Mouse (Mus musculus) spleen, adult 18-20 months (tissue): Measurements from ENCODE around the gene Wdr24.

Source experiments
- DNase-seq, 2 experiments: peaks; one replicate each; pipeline ENCODE4 v3.0.0; 2022; ENCODE audit warnings: mixed read lengths in 2 of 2

The Wdr24 gene

DNA sequence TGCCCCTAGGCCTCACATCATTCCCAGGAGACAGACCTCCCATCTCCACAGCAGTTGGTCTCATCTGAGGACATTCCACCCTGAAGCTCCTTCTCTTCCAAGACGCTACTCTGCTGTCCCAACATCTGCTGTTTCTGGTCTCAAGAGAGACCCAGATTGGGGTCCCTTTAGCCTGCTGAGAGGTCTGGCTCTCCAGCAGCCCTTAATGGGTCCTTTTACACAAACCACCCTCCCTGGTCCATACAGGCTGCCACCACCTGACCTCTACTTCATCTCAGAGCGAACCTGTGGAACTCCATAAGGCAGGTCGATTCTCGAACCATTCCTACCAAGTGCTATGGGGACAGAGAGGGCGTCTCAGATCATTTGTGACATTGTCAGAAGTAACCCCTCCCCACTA is 15.4 kb upstream of the Wdr24 start:
- no peak for DNase-seq

DNA sequence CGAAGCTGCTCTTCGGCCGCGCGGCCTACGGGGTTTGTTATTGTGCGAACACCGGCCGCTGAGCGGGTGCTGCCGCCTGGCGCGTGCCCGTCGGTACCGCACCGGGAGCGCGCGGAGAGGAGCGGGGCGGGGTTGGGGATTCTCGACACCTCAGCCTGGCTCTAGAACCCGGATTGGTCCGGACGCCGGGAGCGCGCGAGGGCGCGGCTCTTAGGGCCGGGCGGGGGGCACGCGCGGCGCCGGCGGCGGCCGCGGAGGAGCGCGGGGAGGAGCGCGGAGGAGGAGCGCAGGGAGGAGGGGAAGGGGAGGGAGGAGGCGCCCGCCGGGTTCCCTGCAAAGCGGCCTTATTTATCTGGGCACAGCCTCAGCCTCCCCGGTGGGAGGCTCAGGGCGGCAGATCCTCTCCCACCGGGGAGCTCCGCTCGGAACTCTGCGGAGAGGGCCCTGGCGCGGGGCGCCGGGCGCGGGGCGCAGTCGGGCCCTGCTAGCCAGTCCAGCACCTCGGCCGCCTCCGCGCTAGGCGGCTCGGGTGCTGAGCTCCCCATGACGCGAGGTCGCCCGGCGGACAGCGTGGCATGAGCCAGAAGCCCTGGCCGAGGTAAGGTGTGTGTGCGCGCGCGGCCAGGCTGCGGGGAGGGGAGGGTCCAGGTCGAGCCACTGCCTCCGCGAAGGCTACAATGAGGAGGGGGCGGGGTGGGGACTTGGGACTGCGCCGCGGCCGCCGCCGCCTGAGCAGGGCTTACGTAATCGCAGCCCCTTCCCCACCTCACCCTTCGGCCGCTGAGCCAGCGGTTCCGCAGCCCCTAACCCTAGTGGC is 14.4 kb upstream of the Wdr24 start, which contains the start of gene Fbxl16:
Fbxl16 (plus strand) TSS at position 297 of the 817 bp plus-strand sequence.
- DNase-seq, result no peak

DNA sequence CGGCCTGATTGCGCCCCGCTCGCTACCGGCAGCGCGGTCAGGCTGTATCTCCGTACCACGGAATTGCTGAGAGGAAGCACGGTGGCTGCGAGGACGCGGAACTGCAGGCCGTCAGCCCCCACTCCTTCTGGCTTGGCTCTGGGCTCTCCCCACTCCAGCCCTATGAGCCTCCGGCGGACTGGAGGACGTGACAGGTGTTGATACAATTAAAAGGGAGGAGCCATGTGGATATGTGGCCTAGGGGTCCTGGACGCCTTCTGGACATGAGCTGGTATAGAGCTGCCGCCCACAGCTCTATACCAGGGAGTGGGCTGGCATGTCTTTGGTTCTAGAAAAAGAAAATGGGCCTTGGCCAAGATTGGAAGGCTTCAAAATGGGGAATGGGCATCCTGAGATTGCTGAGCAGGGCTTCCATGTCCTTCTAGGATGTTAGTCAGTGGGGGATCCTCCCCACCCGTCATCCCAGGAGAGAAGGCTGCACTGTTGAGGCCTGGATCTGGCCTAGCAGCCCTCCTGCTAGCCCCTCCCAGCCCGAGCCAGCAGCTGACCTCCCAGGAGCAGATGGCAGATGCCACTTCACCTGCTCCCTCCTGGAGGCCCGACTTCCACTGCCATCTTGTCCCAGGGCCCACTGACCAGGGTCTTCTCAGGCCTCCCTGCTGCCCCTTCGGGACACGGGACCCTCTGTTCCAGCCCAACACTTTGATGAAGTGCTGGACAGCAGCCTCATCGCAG is 13.7 kb upstream of the Wdr24 start:
- no peak for DNase-seq

DNA sequence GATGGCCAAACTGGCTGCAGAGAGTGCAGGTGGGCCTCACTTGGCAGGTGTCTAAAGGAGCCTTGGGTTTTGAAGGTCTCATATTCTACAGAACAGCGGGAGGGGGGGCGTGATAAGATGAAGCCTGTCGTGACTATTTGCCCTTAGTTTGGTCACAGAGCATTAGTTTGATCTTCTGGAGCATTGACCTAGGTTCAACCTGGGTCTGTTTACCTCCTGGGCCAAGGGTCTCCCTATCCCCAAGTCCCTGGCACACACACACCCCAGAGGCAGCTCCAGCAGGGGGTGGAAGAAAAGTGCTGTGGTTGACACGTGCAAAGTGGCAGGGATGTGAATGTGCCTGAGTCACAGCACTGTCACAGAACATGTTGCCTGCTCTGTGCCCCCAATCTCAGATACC is 12.5 kb upstream of the Wdr24 start:
- DNase-seq, result no peak

DNA sequence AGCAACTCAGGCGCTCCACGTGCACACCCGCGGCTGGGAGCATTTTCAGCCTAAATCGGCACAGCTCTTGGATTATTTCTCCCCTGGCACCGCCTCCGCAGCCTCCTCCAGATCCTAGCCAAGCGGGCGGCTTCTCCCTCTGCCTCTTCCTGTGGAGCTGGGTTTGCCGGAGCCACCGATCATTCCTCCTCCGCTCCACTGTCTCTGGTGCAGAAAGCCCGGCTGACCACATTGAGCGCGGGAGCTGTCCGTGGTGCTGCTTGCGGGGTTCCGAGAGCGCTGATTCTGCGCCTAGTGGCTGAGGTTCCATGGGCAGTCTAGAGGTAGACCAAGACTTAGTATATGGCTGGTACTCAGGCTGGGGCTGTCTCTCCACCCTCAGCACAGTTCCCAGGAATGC is 10.0 kb upstream of the Wdr24 start:
- peak in 1 of 2 experiments; percentile 75 for DNase-seq

DNA sequence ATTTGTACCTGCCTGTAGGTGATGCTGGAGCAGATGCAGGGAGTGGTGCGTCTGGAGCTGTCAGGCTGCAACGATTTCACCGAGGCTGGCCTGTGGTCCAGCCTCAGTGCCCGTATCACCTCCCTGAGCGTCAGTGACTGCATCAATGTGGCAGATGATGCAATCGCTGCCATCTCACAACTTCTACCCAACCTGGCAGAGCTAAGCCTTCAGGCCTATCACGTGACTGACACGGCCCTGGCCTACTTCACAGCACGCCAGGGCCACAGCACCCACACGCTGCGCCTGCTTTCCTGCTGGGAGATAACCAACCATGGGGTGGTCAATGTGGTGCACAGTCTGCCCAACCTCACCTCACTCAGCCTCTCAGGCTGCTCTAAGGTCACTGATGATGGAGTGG is 5.8 kb upstream of the Wdr24 start:
- DNase-seq, result no peak

DNA sequence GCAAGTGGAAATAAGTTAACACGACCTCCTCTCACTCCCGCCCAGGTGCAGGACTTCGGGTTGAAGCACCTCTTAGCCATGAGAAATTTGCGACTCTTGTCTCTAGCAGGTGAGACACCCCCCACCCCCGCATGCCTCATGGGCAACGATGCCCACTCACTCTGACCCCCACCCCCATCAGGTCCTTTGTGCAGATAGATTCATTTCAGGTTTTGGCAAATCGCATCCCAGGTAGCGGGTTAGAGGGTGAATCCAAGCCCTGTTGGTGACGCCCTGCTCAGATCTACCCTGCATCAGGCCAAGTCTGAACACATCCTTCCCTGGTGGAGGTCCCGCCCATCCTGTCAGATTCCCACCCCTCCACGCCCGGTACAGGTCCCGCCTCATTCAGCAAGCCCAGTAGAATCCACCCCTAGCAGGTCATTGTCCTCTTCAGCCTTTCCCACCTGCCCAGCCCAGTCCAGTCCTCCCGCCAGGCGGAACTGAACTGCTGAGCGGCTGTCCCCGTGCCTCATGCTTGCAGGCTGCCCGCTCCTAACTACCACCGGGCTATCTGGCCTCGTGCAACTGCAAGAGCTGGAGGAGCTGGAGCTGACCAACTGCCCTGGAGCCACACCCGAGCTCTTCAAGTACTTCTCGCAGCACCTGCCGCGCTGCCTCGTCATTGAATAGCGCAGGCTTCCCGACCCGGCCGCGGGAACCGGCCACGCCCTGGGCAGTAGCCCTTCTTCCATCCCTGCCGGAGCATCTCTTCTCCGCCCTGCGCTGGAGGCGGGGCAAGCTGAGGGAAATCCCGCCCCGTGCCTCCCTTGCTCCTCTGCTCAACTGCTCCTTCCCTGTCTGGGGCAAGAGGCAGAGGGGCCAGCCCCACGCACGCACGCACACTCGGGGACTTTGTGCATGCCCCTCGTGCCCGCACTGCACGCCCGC is 4.3 kb upstream of the Wdr24 start:
- no peak for DNase-seq

DNA sequence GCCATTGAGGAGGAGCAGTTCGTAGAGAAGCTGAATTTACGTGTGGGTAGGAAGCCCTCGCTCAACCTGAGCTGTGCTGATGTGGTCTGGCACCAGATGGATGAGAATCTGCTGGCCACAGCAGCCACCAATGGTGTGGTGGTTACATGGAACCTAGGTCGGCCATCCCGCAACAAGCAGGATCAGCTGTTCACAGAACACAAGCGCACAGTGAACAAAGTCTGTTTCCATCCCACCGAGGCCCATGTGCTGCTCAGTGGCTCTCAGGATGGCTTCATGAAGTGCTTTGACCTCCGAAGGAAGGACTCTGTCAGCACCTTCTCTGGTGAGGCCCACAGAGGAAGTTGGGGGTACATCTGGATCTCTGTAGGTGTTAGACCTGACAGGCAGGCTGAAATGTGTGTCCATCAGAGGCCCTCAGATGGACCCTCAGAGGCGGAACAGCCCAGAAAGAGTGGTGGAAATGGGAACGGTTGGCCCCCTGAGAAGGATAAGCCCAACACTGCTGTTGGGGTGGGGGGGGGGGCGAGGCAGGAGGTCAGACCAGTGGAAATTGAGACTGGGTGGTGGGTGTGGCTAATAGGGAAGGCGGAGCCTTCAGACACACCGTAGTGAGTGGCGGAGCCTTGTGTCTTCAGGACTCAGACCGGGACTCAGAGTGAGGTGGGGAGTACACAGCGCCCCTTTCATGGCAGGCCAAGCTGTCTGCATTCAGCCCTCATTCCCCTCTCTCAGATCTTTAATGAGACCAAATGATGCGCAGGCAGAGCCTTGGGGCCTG is 1.1 kb downstream of the Wdr24 start:
- DNase-seq, result no peak

DNA sequence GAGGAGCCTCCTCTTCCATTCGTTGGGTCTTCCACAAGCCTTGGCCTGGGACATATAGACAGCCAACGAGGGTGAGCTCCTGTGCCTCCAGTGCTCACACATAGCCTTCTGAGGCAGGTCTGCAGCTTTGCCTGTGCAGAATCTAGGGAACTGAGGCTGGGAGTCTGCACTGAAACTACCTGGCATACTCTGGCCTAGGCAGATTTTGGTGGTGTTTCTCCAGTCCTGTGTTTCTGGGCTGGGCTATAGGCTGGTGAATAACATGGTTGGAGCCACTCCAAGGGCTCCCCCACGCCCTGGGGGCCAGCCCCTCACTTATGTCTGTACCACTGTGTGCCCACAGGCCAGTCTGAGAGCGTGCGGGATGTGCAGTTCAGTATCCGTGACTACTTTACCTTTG is 1.9 kb downstream of the Wdr24 start:
- no peak for DNase-seq

DNA sequence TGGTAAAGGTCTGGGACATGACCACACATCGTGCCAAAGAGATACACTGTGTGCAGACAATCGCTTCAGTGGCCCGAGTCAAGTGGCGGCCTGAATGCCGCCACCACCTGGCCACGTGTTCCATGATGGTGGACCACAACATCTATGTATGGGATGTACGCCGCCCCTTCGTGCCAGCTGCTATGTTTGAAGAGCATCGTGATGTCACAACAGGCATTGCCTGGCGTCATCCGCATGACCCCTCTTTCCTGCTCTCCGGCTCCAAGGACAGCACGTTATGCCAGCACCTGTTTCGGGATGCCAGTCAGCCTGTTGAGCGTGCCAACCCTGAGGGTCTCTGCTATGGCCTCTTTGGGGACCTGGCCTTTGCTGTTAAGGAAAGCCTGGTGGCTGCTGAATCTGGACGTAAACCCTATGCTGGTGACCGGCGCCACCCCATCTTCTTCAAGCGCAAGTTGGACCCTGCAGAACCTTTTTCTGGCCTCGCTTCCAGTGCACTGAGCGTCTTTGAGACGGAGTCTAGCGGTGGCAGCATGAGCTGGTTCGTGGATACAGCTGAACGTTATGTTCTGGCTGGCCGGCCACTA is 2.6 kb downstream of the Wdr24 start:
- no peak for DNase-seq

DNA sequence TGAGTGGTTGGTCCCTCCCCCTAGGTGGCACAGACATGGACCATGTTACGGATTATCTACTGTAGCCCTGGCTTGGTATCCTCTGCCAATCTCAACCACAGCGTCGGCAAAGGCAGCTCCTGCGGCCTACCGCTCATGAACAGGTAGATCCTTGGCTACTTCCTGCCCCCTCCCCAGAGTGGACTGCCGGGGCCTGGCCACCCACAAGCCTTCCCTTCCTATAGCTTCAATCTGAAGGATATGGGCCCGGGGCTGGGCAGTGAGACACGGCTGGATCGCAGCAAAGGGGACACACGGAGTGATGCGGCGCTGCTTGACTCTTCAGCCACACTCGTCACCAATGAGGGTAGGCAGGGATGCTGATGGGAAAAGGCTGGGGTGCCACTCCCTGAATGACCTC is 3.6 kb downstream of the Wdr24 start:
- DNase-seq, result no peak

DNA sequence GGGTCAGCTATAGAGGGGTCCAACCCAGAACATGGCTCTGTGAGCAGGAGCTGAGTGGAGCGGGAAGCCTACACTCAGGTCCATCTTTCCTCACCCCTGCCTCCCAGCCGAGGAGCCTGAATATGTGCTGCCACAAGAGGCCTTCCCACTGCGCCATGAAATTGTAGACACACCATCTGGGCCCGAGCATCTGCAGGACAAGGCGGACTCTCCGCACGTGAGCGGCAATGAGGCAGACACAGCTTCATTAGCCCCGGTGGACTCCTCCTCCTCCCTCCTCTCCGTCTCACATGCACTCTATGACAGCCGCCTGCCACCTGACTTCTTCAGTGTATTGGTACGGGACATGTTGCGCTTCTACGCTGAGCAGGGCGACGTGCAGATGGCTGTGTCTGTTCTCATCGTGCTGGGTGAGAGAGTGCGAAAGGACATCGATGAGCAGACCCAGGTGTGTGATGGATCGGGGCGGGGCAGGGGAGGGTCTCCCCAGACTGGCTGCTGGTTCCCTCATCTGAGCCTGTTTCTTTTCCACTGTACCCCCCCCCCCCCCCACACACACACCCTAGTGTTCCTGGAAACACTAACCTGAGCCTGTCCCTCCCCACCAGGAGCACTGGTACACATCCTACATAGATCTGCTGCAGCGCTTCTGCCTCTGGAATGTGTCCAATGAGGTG is 4.3 kb downstream of the Wdr24 start:
- no peak for DNase-seq

DNA sequence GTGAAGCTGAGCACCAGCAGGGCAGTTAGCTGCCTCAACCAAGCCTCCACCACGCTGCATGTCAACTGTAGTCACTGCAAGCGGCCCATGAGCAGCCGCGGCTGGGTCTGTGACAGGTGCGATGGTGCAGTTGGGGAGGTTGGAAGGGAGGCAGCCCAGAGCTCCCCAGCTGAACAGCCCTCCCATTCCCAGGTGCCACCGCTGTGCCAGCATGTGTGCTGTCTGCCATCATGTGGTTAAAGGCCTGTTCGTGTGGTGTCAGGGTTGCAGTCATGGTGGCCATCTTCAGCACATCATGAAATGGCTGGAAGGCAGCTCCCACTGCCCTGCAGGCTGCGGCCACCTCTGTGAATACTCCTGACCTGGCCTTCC is 4.8 kb downstream of the Wdr24 start:
- DNase-seq, result no peak

DNA sequence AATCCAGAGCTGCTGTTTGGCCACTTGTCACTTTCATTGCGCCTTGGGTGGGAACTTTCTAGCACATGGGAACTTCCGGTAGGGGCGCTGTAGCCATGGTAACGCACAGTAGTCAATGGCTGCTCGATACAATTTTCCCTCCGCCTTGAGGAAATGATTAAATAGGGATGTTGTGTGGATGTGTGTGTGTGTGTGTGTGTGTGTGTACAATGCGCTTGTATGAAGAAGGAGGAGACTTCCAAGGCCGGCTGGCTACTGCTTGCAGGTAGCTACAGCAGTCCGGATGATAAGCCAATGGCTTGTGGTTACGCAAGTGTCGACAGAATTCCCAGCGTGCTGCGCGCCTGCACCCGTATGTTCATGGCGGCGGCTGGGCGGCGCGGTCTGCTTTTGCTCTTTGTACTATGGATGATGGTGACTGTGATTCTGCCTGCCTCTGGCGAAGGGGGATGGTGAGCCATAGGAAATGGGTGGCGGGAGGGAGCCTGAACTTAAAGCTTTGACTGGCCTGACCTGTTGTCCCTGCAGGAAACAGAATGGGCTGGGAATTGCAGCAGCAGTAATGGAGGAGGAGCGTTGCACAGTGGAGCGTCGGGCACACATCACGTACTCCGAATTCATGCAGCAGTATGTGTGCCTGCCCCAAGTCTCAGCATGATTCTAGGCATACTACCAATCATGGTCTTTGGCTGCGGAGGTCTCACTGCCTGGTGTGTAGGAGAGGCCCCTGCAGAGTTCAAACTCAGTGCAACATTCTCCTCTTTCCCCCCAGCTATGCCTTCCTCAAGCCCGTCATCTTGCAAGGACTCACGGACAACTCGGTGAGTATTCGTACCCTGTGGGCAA is 5.5 kb downstream of the Wdr24 start, which contains the start of gene Jmjd8:
Jmjd8 (plus strand) TSS at position 156 of the 846 bp plus-strand sequence.
- peak; percentile 52 to 69 for DNase-seq

DNA sequence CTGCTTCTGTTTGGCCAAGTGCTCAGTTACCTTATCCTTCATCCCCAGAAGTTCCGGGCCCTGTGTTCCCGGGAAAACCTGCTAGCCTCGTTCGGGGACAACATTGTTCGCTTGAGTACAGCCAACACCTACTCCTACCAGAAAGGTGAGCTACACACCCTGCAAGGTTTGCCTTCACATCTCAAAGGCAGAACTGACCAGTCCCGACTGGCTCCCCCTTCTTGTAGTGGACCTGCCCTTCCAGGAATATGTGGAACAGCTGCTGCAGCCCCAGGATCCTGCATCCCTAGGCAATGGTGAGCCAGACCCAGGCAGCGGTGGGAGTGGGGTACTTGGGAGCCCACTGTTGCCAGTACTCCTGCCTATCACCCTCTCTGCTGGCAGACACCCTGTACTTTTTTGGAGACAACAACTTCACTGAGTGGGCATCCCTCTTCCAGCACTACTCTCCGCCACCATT is 6.2 kb downstream of the Wdr24 start:
- no peak for DNase-seq

DNA sequence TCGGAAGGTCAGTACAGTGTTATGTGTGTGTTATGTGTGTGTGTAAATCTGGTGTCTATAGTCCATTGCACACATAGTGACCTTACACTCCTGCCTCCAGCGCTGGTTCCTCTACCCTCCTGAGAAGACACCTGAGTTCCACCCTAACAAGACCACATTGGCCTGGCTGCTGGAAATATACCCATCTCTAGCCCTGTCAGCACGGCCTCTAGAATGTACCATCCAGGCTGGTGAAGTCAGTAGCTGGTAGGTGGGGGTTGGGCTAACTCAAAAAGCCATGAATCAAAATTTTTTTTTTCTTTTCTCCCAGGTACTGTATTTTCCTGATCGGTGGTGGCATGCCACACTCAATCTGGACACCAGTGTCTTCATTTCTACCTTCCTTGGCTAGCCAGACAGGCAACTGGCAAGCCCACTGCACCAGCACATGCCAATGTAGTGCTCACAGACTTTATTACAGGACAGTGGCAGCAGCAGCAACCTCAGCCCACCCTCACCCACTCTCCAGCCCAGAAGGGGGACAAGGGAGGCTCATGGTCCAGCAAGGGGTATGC is 6.8 kb downstream of the Wdr24 start:
- no peak for DNase-seq

DNA sequence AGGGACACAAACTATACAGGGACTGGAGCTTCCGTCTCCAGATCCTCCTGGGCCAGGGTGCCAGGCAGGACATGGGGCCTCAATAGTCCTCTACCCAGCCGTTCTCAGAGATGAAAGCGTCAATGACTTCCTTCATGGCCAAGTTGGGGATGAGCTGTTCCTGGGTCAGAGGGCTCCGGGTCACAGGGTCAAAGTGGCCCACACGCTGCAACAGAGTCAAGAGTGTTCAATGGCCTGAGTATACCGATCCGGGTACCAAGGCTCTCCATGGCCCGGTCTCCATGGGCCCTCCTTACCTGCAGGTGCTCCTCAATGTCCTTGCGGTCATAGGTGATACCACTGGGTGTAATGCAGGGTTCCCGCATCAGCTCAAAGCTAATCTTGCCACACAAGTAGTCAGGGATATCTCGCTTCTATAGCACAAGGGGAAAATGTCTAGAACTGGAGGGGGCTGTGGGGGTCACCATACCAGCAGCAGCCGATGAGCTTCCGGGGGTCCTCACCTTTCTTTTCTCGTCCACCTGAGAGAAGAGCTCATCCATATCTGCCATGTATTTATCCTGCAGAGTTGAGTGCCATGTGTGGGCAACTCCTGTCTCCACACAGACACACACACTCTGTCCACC is 7.5 kb downstream of the Wdr24 start:
- DNase-seq, result no peak

DNA sequence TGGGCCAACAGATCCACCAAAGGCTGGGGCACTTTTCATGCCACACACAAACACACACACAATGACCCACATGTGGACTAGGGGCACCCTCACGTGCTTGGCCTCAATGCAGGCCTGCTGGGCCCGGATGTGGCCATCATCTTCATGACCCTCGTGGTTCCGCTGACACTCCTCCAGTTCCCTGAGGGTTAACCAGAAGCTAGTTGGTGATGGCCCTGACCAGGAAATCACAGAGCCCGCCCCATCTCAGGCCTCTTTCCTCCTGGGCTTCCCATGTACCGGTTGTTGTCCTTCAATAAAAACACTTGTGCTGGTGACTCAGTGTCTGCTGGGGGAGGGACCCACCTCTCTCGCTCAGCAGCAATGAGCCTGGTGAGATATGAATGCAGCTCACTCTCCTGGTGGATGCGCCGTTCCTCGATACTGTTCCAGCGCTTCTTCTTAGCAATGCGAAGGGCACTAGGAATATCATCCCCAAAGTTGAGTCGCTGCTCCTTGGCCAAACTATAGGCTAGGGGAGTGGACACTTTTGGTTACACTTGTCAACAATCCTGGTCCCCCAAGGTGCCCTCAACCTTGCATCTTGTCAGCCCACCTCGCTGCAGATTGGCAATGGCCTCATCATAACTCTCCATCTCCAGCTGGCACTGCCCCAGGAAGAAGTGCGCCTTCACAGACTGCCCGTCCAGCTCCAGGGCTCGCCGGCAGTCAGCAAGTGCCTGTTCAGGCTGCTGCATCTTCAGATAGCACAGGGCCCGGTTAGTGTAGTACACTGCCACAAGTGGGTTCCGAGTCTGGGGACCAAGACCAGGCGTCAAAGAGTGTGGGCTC is 8.2 kb downstream of the Wdr24 start:
- no peak for DNase-seq
